Mouse (Mus musculus): ENCODE results near the gene Faf2. TPM values are rescaled to one million over a fixed set of nuclear protein-coding genes. Genes with fewer than 3 reads are reported as not detected.
A peak's percentile ranks its signal among the peaks of the same experiment; 100 is the strongest.

Gene Faf2
- polyA plus RNA-seq, 1 experiment from 2014 or later: 95.7 TPM

GRCm38 (mm10) chr13:54650461-54650860 lies 28.9 kb downstream of the Faf2 start:
- H3K9me3 ChIP-seq (ENCODE audit: control insufficient read depth, low read length): no peaks in the 10 kb centered on the region
- no peak for DNase-seq (ENCODE audit: low spot score)
- no peak overlapping the region for H3K4me2 ChIP-seq (ENCODE audit: low read depth, severe bottlenecking)
- no peak overlapping the region for H3K9ac ChIP-seq (ENCODE audit: low read length)
- no peak for ATAC-seq (ENCODE audit: insufficient number of reproducible peaks, low FRiP score, low TSS enrichment, low read depth)
- no peaks in the 10 kb centered on the region for H3K4me1 ChIP-seq (ENCODE audit: control insufficient read depth, insufficient read depth, low read length)
- peaks cover 44% of the 10 kb centered on the region for H3K36me3 ChIP-seq (ENCODE audit: control insufficient read depth, insufficient read depth, low read length)
- H3K4me3 ChIP-seq (ENCODE audit: low read depth, low read length): no peak overlapping the region
- no peak overlapping the region for H3K27ac ChIP-seq (replicated peaks; ENCODE audit: low read depth, low read length)
- H3K27me3 ChIP-seq (ENCODE audit: control insufficient read depth, insufficient read depth, low read length): no peaks in the 10 kb centered on the region
- WGBS: 96% methylated on average over 3 of the region's 3 CpGs

DNA sequence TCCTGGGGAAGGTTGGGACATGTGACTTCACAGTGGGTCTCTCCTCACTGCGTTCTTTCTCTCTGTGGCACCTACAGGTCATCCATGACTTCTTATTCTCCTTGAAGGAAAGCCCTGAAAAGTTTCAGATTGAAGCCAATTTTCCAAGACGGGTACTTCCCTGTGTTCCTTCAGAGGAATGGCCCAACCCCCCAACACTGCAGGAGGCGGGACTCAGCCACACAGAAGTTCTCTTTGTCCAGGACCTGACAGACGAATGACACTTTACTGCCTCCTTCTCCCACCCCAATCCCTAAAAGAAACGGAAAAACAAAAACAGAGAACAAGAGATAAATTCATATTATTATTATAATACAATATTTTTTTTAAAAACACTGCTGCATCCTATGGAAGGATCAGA lies 39.3 kb downstream of the Faf2 start:
- WGBS: 75% methylated on average over 5 of the region's 5 CpGs
- DNase-seq (ENCODE audit: low spot score) (no peak), ATAC-seq (ENCODE audit: insufficient number of reproducible peaks, low FRiP score, low TSS enrichment, low read depth) (no peak)
- H3K9ac ChIP-seq (ENCODE audit: low read length): no peak overlapping the region
- no peak overlapping the region for H3K4me3 ChIP-seq (ENCODE audit: low read depth, low read length)
- H3K9me3 ChIP-seq (ENCODE audit: control insufficient read depth, low read length): no peaks in the 10 kb centered on the region
- peaks cover 23% of the 10 kb centered on the region for H3K36me3 ChIP-seq (ENCODE audit: control insufficient read depth, insufficient read depth, low read length)
- no peak overlapping the region for H3K4me2 ChIP-seq (ENCODE audit: low read depth, severe bottlenecking)
- no peaks in the 10 kb centered on the region for H3K4me1 ChIP-seq (ENCODE audit: control insufficient read depth, insufficient read depth, low read length)
- no peaks in the 10 kb centered on the region for H3K27me3 ChIP-seq (ENCODE audit: control insufficient read depth, insufficient read depth, low read length)
- H3K27ac ChIP-seq (replicated peaks; ENCODE audit: low read depth, low read length): no peak overlapping the region

- DNase-seq (ENCODE audit: low spot score): no peak
- 89% methylated on average over 12 of the region's 12 CpGs for WGBS
- no peak for ATAC-seq (ENCODE audit: insufficient number of reproducible peaks, low FRiP score, low TSS enrichment, low read depth)
- Histone ChIP-seq H3K27ac (replicated peaks; ENCODE audit: low read depth, low read length) (no peak overlapping the region), H3K9ac (ENCODE audit: low read length) (no peak overlapping the region), H3K9me3 (ENCODE audit: control insufficient read depth, low read length) (no peaks in the 10 kb centered on the region), H3K36me3 (ENCODE audit: control insufficient read depth, insufficient read depth, low read length) (peaks cover 19% of the 10 kb centered on the region), H3K4me1 (ENCODE audit: control insufficient read depth, insufficient read depth, low read length) (no peaks in the 10 kb centered on the region), H3K4me3 (ENCODE audit: low read depth, low read length) (no peak overlapping the region), H3K4me2 (ENCODE audit: low read depth, severe bottlenecking) (no peak overlapping the region), H3K27me3 (ENCODE audit: control insufficient read depth, insufficient read depth, low read length) (no peaks in the 10 kb centered on the region)
Observed at GRCm38 (mm10) chr13:54661358-54661757, 39.8 kb downstream of the Faf2 start.

- Histone ChIP-seq H3K9ac (ENCODE audit: low read length) (no peak overlapping the region), H3K36me3 (ENCODE audit: control insufficient read depth, insufficient read depth, low read length) (peaks cover 13% of the 10 kb centered on the region; the same call in 1 of the 2 replicates), H3K4me3 (ENCODE audit: low read depth, low read length) (no peak overlapping the region), H3K4me2 (ENCODE audit: low read depth, severe bottlenecking) (no peak overlapping the region), H3K27ac (replicated peaks; ENCODE audit: low read depth, low read length) (no peak overlapping the region), H3K4me1 (ENCODE audit: control insufficient read depth, insufficient read depth, low read length) (no peaks in the 10 kb centered on the region), H3K9me3 (ENCODE audit: control insufficient read depth, low read length) (no peaks in the 10 kb centered on the region), H3K27me3 (ENCODE audit: control insufficient read depth, insufficient read depth, low read length) (no peaks in the 10 kb centered on the region)
- 67% methylated on average over 4 of the region's 4 CpGs for WGBS
- no peak for ATAC-seq (ENCODE audit: insufficient number of reproducible peaks, low FRiP score, low TSS enrichment, low read depth)
- no peak for DNase-seq (ENCODE audit: low spot score)
Observed at GRCm38 (mm10) chr13:54663999-54664398, 42.4 kb downstream of the Faf2 start.

DNA sequence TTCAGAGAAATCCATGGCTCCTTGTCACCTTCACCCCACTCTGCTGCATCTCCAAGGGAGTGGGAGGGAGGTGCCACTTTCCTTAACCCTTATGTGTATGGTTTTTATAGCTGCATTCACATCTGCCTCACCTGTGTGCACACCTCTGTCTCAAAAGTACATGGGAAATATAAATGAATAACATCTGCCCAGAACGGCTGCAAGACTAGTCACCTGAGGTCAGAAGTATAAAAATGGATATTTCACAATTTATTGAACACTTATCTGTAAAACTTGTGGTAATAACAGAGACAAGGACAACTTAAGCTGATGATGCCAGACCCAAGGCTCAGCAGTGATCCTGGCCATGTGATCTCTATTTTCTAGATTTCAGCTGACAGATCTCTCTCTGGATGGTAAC lies 42.9 kb downstream of the Faf2 start:
- 89% methylated on average over 1 of the region's 1 CpGs for WGBS
- H3K27me3 ChIP-seq (ENCODE audit: control insufficient read depth, insufficient read depth, low read length): no peaks in the 10 kb centered on the region
- H3K4me3 ChIP-seq (ENCODE audit: low read depth, low read length): no peak overlapping the region
- DNase-seq (ENCODE audit: low spot score) (no peak), ATAC-seq (ENCODE audit: insufficient number of reproducible peaks, low FRiP score, low TSS enrichment, low read depth) (no peak)
- no peak overlapping the region for H3K4me2 ChIP-seq (ENCODE audit: low read depth, severe bottlenecking)
- H3K27ac ChIP-seq (replicated peaks; ENCODE audit: low read depth, low read length): no peak overlapping the region
- peaks cover 13% of the 10 kb centered on the region; the same call in 1 of the 2 replicates for H3K36me3 ChIP-seq (ENCODE audit: control insufficient read depth, insufficient read depth, low read length)
- no peaks in the 10 kb centered on the region for H3K9me3 ChIP-seq (ENCODE audit: control insufficient read depth, low read length)
- H3K4me1 ChIP-seq (ENCODE audit: control insufficient read depth, insufficient read depth, low read length): no peaks in the 10 kb centered on the region
- no peak overlapping the region for H3K9ac ChIP-seq (ENCODE audit: low read length)

- H3K9me3 ChIP-seq (ENCODE audit: control insufficient read depth, low read length): no peaks in the 10 kb centered on the region
- no peaks in the 10 kb centered on the region for H3K4me1 ChIP-seq (ENCODE audit: control insufficient read depth, insufficient read depth, low read length)
- no peaks in the 10 kb centered on the region for H3K27me3 ChIP-seq (ENCODE audit: control insufficient read depth, insufficient read depth, low read length)
- DNase-seq (ENCODE audit: low spot score): no peak
- peaks cover 13% of the 10 kb centered on the region; the same call in 1 of the 2 replicates for H3K36me3 ChIP-seq (ENCODE audit: control insufficient read depth, insufficient read depth, low read length)
- no peak for ATAC-seq (ENCODE audit: insufficient number of reproducible peaks, low FRiP score, low TSS enrichment, low read depth)
- no peak overlapping the region for H3K4me2 ChIP-seq (ENCODE audit: low read depth, severe bottlenecking)
- no peak overlapping the region for H3K9ac ChIP-seq (ENCODE audit: low read length)
- WGBS: 94% methylated on average over 7 of the region's 7 CpGs
- no peak overlapping the region for H3K27ac ChIP-seq (replicated peaks; ENCODE audit: low read depth, low read length)
- H3K4me3 ChIP-seq (ENCODE audit: low read depth, low read length): no peak overlapping the region
Observed at GRCm38 (mm10) chr13:54665062-54665461, 43.5 kb downstream of the Faf2 start.

DNA sequence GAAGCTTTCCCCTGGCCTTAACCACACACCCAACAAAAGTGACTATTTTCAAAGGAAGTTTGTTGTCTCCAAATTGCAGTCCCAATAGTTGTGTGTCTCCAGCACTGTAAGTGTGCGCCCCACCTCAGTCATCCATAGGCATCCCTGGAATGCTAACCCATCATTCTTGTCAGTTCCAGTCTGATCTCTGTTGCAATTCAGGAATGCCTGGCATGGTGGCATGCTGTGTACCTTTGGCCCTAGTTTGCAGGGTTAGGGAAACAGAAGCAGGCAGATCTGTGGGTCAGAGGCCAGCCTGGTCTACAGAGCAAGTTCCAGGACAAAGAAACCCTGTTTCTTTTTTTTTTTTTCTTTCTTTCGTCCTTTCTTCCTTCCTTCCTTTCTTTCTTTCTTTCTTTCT lies 48.9 kb downstream of the Faf2 start:
- Histone ChIP-seq H3K4me2 (ENCODE audit: low read depth, severe bottlenecking) (no peak overlapping the region), H3K4me1 (ENCODE audit: control insufficient read depth, insufficient read depth, low read length) (no peaks in the 10 kb centered on the region), H3K36me3 (ENCODE audit: control insufficient read depth, insufficient read depth, low read length) (peaks cover 2% of the 10 kb centered on the region; the same call in 1 of the 2 replicates), H3K4me3 (ENCODE audit: low read depth, low read length) (no peak overlapping the region), H3K9me3 (ENCODE audit: control insufficient read depth, low read length) (no peaks in the 10 kb centered on the region), H3K9ac (ENCODE audit: low read length) (no peak overlapping the region), H3K27me3 (ENCODE audit: control insufficient read depth, insufficient read depth, low read length) (no peaks in the 10 kb centered on the region), H3K27ac (replicated peaks; ENCODE audit: low read depth, low read length) (no peak overlapping the region)
- ATAC-seq (ENCODE audit: insufficient number of reproducible peaks, low FRiP score, low TSS enrichment, low read depth) (no peak), DNase-seq (ENCODE audit: low spot score) (no peak)
- WGBS: 79% methylated on average over 2 of the region's 2 CpGs

GRCm38 (mm10) chr13:54675895-54676590 lies 54.5 kb downstream of the Faf2 start:
- Histone ChIP-seq H3K27ac (replicated peaks; ENCODE audit: low read depth, low read length) (no peak overlapping the region), H3K4me2 (ENCODE audit: low read depth, severe bottlenecking) (no peak overlapping the region), H3K27me3 (ENCODE audit: control insufficient read depth, insufficient read depth, low read length) (no peaks in the 10 kb centered on the region), H3K4me1 (ENCODE audit: control insufficient read depth, insufficient read depth, low read length) (peaks cover 2% of the 10 kb centered on the region; the same call in 1 of the 2 replicates), H3K36me3 (ENCODE audit: control insufficient read depth, insufficient read depth, low read length) (peaks cover 16% of the 10 kb centered on the region), H3K4me3 (ENCODE audit: low read depth, low read length) (no peak overlapping the region), H3K9me3 (ENCODE audit: control insufficient read depth, low read length) (no peaks in the 10 kb centered on the region), H3K9ac (ENCODE audit: low read length) (no peak overlapping the region)
- 60% methylated on average over 11 of the region's 11 CpGs for WGBS
- ATAC-seq (ENCODE audit: insufficient number of reproducible peaks, low FRiP score, low TSS enrichment, low read depth) (no peak), DNase-seq (ENCODE audit: low spot score) (no peak)

- ATAC-seq (ENCODE audit: insufficient number of reproducible peaks, low FRiP score, low TSS enrichment, low read depth): no peak
- H3K27me3 ChIP-seq (ENCODE audit: control insufficient read depth, insufficient read depth, low read length): no peaks in the 10 kb centered on the region
- 65% methylated on average over 4 of the region's 4 CpGs for WGBS
Observed at GRCm38 (mm10) chr13:54678263-54678662, 56.7 kb downstream of the Faf2 start.

More at GRCm38 (mm10) chr13:54678263-54678662, 56.7 kb downstream of the Faf2 start:
- Histone ChIP-seq H3K4me2 (ENCODE audit: low read depth, severe bottlenecking) (0 out of 2 replicates have a peak overlapping the region, but pooled peaks have one; percentile 7), H3K27ac (replicated peaks; ENCODE audit: low read depth, low read length) (no peak overlapping the region), H3K36me3 (ENCODE audit: control insufficient read depth, insufficient read depth, low read length) (peaks cover 38% of the 10 kb centered on the region), H3K4me3 (ENCODE audit: low read depth, low read length) (no peak overlapping the region), H3K9ac (ENCODE audit: low read length) (no peak overlapping the region), H3K9me3 (ENCODE audit: control insufficient read depth, low read length) (no peaks in the 10 kb centered on the region), H3K4me1 (ENCODE audit: control insufficient read depth, insufficient read depth, low read length) (peaks cover 2% of the 10 kb centered on the region; the same call in 1 of the 2 replicates)
- DNase-seq (ENCODE audit: low spot score): no peak

Measured in limb, embryonic 11.5 days (tissue).